Mouse (Mus musculus): ENCODE results near the gene Heatr4. TPM values are rescaled to one million over a fixed set of nuclear protein-coding genes. Genes with fewer than 3 reads are reported as not detected.
"Not testable (repeated sequence)": the region's sequence is repeated elsewhere in the genome, so short reads cannot be mapped to it uniquely, and the experiment has no call there.

Gene Heatr4
- polyA plus RNA-seq, 1 experiment from 2014 or later = not detected

GRCm38 (mm10) chr12:84023052-84023745 lies 38.5 kb upstream of the Heatr4 start:
- Histone ChIP-seq H3K4me3 (ENCODE audit: control insufficient read depth in 1 of 2, insufficient read depth in 1 of 2, low read depth in 1 of 2, low read length in 2 of 2) (no peak overlapping the region), H3K9me3 (ENCODE audit: control insufficient read depth, low read length) (no peaks in the 10 kb centered on the region), H3K27me3 (ENCODE audit: control insufficient read depth, insufficient read depth, low read length) (no peaks in the 10 kb centered on the region), H3K4me1 (ENCODE audit: control insufficient read depth in 2 of 2, insufficient read depth in 2 of 2, low read length in 2 of 2) (peaks cover 7 to 8% of the 10 kb centered on the region in 2 experiments; a peak in 3 of 4 replicates), H3K9ac (ENCODE audit: low read length) (no peak overlapping the region), H3K27ac (replicated peaks in 1 of 2; ENCODE audit: control insufficient read depth in 1 of 2, insufficient read depth in 1 of 2, low read depth in 2 of 2, low read length in 2 of 2) (no peak overlapping the region), H3K4me2 (ENCODE audit: low read length) (no peak overlapping the region), H3K36me3 (ENCODE audit: control insufficient read depth, insufficient read depth, low read length) (no peaks in the 10 kb centered on the region)
- ATAC-seq (ENCODE audit: insufficient number of reproducible peaks, insufficient read depth, low FRiP score, low read depth) = no peak
- WGBS = 85% methylated on average over 9 of the region's 9 CpGs

DNA sequence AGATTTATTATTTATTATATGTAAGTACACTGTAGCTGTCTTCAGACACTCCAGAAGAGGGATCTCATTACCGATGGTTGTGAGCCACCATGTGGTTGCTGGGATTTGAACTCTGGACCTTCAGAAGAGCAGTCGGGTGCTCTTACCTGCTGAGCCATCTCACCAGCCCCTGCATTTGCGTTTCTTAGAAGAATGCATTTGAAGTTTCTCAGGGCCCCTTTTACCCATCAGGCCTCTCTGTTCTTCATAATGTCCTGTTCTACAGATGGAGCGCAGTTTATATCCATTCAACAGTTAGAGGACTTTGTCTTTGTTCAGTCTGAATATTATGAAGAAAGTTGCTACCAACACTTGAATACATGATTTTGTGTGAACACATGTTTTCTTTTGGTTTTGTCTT lies 37.6 kb upstream of the Heatr4 start:
- H3K27me3 ChIP-seq (ENCODE audit: control insufficient read depth, insufficient read depth, low read length); H3K4me1 ChIP-seq (ENCODE audit: control insufficient read depth in 2 of 2, insufficient read depth in 2 of 2, low read length in 2 of 2); H3K9me3 ChIP-seq (ENCODE audit: control insufficient read depth, low read length); H3K9ac ChIP-seq (ENCODE audit: low read length); H3K4me2 ChIP-seq (ENCODE audit: low read length); H3K36me3 ChIP-seq (ENCODE audit: control insufficient read depth, insufficient read depth, low read length); ATAC-seq (ENCODE audit: insufficient number of reproducible peaks, insufficient read depth, low FRiP score, low read depth); H3K27ac ChIP-seq (replicated peaks in 1 of 2; ENCODE audit: control insufficient read depth in 1 of 2, insufficient read depth in 1 of 2, low read depth in 2 of 2, low read length in 2 of 2); H3K4me3 ChIP-seq (ENCODE audit: control insufficient read depth in 1 of 2, insufficient read depth in 1 of 2, low read depth in 1 of 2, low read length in 2 of 2): not testable (repeated sequence)
- WGBS = 93% methylated on average over 4 of the region's 4 CpGs

- H3K9ac ChIP-seq (ENCODE audit: low read length); H3K4me1 ChIP-seq (ENCODE audit: control insufficient read depth in 2 of 2, insufficient read depth in 2 of 2, low read length in 2 of 2); H3K36me3 ChIP-seq (ENCODE audit: control insufficient read depth, insufficient read depth, low read length); H3K9me3 ChIP-seq (ENCODE audit: control insufficient read depth, low read length); H3K27me3 ChIP-seq (ENCODE audit: control insufficient read depth, insufficient read depth, low read length); H3K4me3 ChIP-seq (ENCODE audit: control insufficient read depth in 1 of 2, insufficient read depth in 1 of 2, low read depth in 1 of 2, low read length in 2 of 2): not testable (repeated sequence)
- under 1% methylated on average over 7 of the region's 7 CpGs for WGBS
- peak; percentile 80 for ATAC-seq (ENCODE audit: insufficient number of reproducible peaks, insufficient read depth, low FRiP score, low read depth)
- H3K27ac ChIP-seq (replicated peaks in 1 of 2; ENCODE audit: control insufficient read depth in 1 of 2, insufficient read depth in 1 of 2, low read depth in 2 of 2, low read length in 2 of 2) = peak overlapping the region; percentile 14 to 19; a peak in 1 of 4 replicates
- 0 out of 2 replicates have a peak overlapping the region, but pooled peaks have one; percentile 27 for H3K4me2 ChIP-seq (ENCODE audit: low read length)
Measured at GRCm38 (mm10) chr12:84020528-84020927, 35.9 kb upstream of the Heatr4 start.

DNA sequence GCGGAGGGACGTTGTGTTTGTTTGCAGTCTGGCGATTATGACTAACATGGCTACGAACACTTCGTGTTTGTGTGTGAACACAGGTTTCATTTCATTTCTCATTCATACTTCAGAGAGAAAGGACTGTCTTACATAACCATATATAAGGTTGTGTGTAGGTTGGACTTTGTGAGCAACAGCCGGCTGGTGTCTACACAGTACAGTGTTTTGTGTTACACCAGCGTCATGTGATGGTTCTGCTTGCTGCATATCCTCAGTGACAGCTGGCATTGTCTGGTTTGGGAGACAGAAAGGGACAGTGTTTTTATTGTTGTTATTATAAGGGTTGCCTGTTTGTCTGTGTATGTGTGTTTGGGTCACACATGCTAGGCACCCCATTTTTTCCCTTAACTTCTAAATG lies 29.0 kb upstream of the Heatr4 start:
- Histone ChIP-seq H3K4me2 (ENCODE audit: low read length) (no peak overlapping the region), H3K9me3 (ENCODE audit: control insufficient read depth, low read length) (no peaks in the 10 kb centered on the region), H3K27ac (replicated peaks in 1 of 2; ENCODE audit: control insufficient read depth in 1 of 2, insufficient read depth in 1 of 2, low read depth in 2 of 2, low read length in 2 of 2) (no peak overlapping the region), H3K9ac (ENCODE audit: low read length) (no peak overlapping the region), H3K4me3 (ENCODE audit: control insufficient read depth in 1 of 2, insufficient read depth in 1 of 2, low read depth in 1 of 2, low read length in 2 of 2) (no peak overlapping the region), H3K27me3 (ENCODE audit: control insufficient read depth, insufficient read depth, low read length) (no peaks in the 10 kb centered on the region), H3K36me3 (ENCODE audit: control insufficient read depth, insufficient read depth, low read length) (peaks cover 14% of the 10 kb centered on the region; the same call in 1 of the 2 replicates), H3K4me1 (ENCODE audit: control insufficient read depth in 2 of 2, insufficient read depth in 2 of 2, low read length in 2 of 2) (peaks cover 0 to 3% of the 10 kb centered on the region in 2 experiments; a peak in 2 of 4 replicates)
- 88% methylated on average over 7 of the region's 7 CpGs for WGBS
- ATAC-seq (ENCODE audit: insufficient number of reproducible peaks, insufficient read depth, low FRiP score, low read depth) = no peak

- Histone ChIP-seq H3K27ac (replicated peaks in 1 of 2; ENCODE audit: control insufficient read depth in 1 of 2, insufficient read depth in 1 of 2, low read depth in 2 of 2, low read length in 2 of 2) (no peak overlapping the region), H3K4me3 (ENCODE audit: control insufficient read depth in 1 of 2, insufficient read depth in 1 of 2, low read depth in 1 of 2, low read length in 2 of 2) (no peak overlapping the region), H3K9ac (ENCODE audit: low read length) (no peak overlapping the region), H3K36me3 (ENCODE audit: control insufficient read depth, insufficient read depth, low read length) (peaks cover 14% of the 10 kb centered on the region; the same call in 1 of the 2 replicates), H3K9me3 (ENCODE audit: control insufficient read depth, low read length) (no peaks in the 10 kb centered on the region), H3K27me3 (ENCODE audit: control insufficient read depth, insufficient read depth, low read length) (no peaks in the 10 kb centered on the region), H3K4me2 (ENCODE audit: low read length) (no peak overlapping the region), H3K4me1 (ENCODE audit: control insufficient read depth in 2 of 2, insufficient read depth in 2 of 2, low read length in 2 of 2) (peaks cover 3 to 5% of the 10 kb centered on the region in 2 experiments; a peak in 2 of 4 replicates)
- WGBS = 61% methylated on average over 6 of the region's 6 CpGs
- ATAC-seq (ENCODE audit: insufficient number of reproducible peaks, insufficient read depth, low FRiP score, low read depth) = no peak
Measured at GRCm38 (mm10) chr12:84013130-84013529, 28.5 kb upstream of the Heatr4 start.

DNA sequence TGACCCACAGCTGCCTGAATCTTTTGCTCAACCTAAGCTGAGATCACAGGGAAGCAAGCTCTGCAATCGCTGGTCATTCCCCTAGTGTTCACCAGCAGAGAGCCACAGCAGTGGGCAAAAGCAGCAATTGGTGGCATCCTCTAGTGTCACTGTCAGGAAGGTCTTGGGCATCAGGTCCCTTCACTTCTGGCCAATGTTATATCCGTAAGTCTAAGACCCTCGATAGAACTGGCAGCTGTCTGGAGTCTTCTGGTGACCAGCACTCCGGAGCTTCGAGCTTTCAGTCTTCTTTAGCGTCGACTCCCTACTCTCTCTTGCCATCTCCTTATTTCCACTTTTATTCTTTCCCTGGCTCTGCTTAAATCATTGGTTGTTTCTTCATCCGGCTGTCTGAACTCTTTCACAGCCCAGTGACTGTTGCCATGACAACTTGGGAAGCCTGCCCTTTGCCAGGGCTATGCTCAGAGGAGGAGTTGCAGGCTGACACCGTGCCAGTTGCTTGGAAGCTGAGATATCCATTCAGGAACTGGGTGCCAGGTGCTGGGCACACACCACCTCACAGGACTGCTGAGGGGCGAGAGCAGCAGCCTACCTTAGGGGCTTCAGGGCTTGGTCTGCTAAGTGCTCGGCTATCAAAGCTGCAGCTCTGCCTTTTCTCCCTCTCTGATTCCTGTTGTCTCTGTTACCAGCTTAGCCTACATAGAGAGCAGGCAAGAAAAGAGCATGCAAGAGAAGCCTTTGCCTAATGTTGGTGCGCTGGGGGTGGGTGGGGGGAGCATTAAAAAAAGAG lies 26.8 kb upstream of the Heatr4 start:
- peaks cover 9% of the 10 kb centered on the region; the same call in 1 of the 2 replicates for H3K36me3 ChIP-seq (ENCODE audit: control insufficient read depth, insufficient read depth, low read length)
- peak overlapping the region; percentile 15; the same call in 1 of the 2 replicates for H3K4me2 ChIP-seq (ENCODE audit: low read length)
- 60% methylated on average over 12 of the region's 12 CpGs for WGBS
- no peak overlapping the region for H3K9ac ChIP-seq (ENCODE audit: low read length)
- no peaks in the 10 kb centered on the region for H3K9me3 ChIP-seq (ENCODE audit: control insufficient read depth, low read length)
- ATAC-seq (ENCODE audit: insufficient number of reproducible peaks, insufficient read depth, low FRiP score, low read depth) = no peak
- H3K4me3 ChIP-seq (ENCODE audit: control insufficient read depth in 1 of 2, insufficient read depth in 1 of 2, low read depth in 1 of 2, low read length in 2 of 2) = no peak overlapping the region
- no peak overlapping the region for H3K27ac ChIP-seq (replicated peaks in 1 of 2; ENCODE audit: control insufficient read depth in 1 of 2, insufficient read depth in 1 of 2, low read depth in 2 of 2, low read length in 2 of 2)
- no peaks in the 10 kb centered on the region for H3K27me3 ChIP-seq (ENCODE audit: control insufficient read depth, insufficient read depth, low read length)
- H3K4me1 ChIP-seq (ENCODE audit: control insufficient read depth in 2 of 2, insufficient read depth in 2 of 2, low read length in 2 of 2) = peaks cover 3 to 5% of the 10 kb centered on the region in 2 experiments; a peak in 2 of 4 replicates

DNA sequence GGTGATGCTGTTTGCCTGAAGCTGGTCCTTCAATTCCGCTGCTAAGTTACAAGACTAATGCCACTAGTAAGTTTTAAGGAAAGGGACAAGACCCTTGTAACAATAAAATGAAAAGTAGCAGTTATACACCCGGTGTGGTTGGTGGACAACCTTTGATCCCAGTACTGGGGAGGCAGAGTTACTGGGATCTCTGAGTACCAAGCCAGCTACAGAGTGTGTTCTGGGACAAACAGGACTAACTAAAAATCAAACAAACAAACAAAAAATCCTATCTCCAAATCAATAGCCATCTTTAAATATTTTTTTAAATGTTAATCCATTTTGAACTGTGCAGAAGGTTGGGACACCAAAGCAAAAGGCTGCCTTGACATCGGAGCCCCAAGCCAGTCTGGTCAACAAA lies 25.5 kb upstream of the Heatr4 start:
- peak overlapping the region; percentile 66 for H3K4me2 ChIP-seq (ENCODE audit: low read length)
- H3K36me3 ChIP-seq (ENCODE audit: control insufficient read depth, insufficient read depth, low read length) = peaks cover 6% of the 10 kb centered on the region; the same call in 1 of the 2 replicates
- H3K9ac ChIP-seq (ENCODE audit: low read length) = 0 out of 2 replicates have a peak overlapping the region, but pooled peaks have one; percentile 69
- H3K27ac ChIP-seq (replicated peaks in 1 of 2; ENCODE audit: control insufficient read depth in 1 of 2, insufficient read depth in 1 of 2, low read depth in 2 of 2, low read length in 2 of 2) = no peak overlapping the region
- peaks cover 3 to 5% of the 10 kb centered on the region in 2 experiments; a peak in 2 of 4 replicates for H3K4me1 ChIP-seq (ENCODE audit: control insufficient read depth in 2 of 2, insufficient read depth in 2 of 2, low read length in 2 of 2)
- peak overlapping the region; percentile 45 to 49 for H3K4me3 ChIP-seq (ENCODE audit: control insufficient read depth in 1 of 2, insufficient read depth in 1 of 2, low read depth in 1 of 2, low read length in 2 of 2)
- no peak for ATAC-seq (ENCODE audit: insufficient number of reproducible peaks, insufficient read depth, low FRiP score, low read depth)
- H3K27me3 ChIP-seq (ENCODE audit: control insufficient read depth, insufficient read depth, low read length) = no peaks in the 10 kb centered on the region
- no peaks in the 10 kb centered on the region for H3K9me3 ChIP-seq (ENCODE audit: control insufficient read depth, low read length)
- 84% methylated on average over 3 of the region's 3 CpGs for WGBS
